Mouse (Mus musculus): Measurements from ENCODE around the gene Ralgds. TPM values are rescaled to one million over a fixed set of nuclear protein-coding genes. Genes with fewer than 3 reads are reported as not detected.

The Ralgds gene
- polyA plus RNA-seq, 1 experiment, result 5.2 TPM

DNA sequence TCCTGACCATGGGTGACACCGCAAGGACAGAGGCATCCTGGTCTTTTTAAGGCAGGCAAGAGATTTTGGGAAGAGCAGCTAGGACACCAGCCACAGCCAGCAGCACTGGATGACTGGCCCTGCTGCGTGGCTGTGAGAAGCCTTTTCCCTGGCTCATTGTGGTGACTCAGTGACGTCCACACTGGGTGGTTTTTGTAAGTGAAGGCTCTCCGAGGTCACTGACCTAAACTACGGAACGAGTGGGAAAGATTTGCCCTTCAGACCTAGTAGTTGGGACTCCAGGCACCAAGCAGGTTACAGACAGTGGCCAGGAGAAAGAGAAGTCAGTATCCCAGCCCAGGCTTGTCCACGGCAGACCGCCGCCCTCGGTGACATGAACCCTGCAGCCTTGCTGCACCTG lies 11.5 kb downstream of the Ralgds start:
- no peak overlapping the region for H3K4me3 ChIP-seq (replicated peaks; ENCODE audit: control insufficient read depth, low read depth, low read length)
- peaks cover 6% of the 10 kb centered on the region for H3K4me1 ChIP-seq (ENCODE audit: control insufficient read depth, insufficient read depth, low read length)
- no peak for TF ChIP-seq POLR2A (IDR thresholded peaks at IDR 0.05; ENCODE audit: borderline replicate concordance, control insufficient read depth, low read depth, low read length)
- TF ChIP-seq CTCF (IDR thresholded peaks at IDR 0.05; ENCODE audit: control insufficient read depth, insufficient read depth, low read length), result no peak
- no peak overlapping the region for H3K27ac ChIP-seq (ENCODE audit: control insufficient read depth, insufficient read depth, low read depth, low read length, poor library complexity)
- 77% methylated on average over 10 of the region's 10 CpGs for WGBS

DNA sequence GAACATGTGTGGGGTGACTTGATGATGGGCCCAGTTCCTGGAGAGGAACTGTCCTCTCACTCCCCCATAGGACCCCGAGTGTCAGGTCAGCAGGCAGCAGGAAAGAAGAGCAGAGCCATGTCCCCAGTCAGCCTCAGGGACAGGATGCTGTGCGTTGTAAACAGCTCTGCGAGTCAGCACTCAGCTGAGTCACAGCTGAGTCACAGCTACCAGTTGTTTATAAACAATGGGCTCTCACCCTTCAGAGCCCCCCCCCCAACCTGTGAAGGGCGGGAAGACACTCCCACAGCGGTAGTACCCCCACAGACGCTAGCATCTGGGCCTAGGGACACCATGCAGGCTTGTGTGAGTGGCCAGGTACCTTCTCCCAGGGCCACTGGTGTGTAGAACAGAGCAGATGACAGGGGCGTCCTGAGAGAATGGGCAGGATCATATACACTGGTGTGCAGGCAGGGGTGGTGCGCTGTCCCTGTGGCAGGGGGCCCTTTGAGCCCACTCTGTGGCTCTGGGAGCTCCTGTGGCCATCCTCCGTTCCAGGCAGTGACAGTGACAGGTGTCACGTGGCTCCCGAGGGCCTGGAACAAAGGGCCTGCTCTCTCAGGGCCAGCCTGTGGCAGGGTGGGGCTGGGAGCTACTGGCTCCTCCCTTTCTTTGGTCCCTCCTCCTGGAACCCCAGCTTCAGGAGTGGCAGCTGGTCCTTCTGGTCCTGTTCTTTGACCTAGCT lies 12.5 kb downstream of the Ralgds start:
- 24% methylated on average over 11 of the region's 11 CpGs for WGBS
- H3K27ac ChIP-seq (ENCODE audit: control insufficient read depth, insufficient read depth, low read depth, low read length, poor library complexity), result peak overlapping the region; percentile 68
- H3K4me3 ChIP-seq (replicated peaks; ENCODE audit: control insufficient read depth, low read depth, low read length), result no peak overlapping the region
- H3K4me1 ChIP-seq (ENCODE audit: control insufficient read depth, insufficient read depth, low read length), result peaks cover 6% of the 10 kb centered on the region
- TF ChIP-seq POLR2A (IDR thresholded peaks at IDR 0.05; ENCODE audit: borderline replicate concordance, control insufficient read depth, low read depth, low read length) (no peak), CTCF (IDR thresholded peaks at IDR 0.05; ENCODE audit: control insufficient read depth, insufficient read depth, low read length) (no peak)

DNA sequence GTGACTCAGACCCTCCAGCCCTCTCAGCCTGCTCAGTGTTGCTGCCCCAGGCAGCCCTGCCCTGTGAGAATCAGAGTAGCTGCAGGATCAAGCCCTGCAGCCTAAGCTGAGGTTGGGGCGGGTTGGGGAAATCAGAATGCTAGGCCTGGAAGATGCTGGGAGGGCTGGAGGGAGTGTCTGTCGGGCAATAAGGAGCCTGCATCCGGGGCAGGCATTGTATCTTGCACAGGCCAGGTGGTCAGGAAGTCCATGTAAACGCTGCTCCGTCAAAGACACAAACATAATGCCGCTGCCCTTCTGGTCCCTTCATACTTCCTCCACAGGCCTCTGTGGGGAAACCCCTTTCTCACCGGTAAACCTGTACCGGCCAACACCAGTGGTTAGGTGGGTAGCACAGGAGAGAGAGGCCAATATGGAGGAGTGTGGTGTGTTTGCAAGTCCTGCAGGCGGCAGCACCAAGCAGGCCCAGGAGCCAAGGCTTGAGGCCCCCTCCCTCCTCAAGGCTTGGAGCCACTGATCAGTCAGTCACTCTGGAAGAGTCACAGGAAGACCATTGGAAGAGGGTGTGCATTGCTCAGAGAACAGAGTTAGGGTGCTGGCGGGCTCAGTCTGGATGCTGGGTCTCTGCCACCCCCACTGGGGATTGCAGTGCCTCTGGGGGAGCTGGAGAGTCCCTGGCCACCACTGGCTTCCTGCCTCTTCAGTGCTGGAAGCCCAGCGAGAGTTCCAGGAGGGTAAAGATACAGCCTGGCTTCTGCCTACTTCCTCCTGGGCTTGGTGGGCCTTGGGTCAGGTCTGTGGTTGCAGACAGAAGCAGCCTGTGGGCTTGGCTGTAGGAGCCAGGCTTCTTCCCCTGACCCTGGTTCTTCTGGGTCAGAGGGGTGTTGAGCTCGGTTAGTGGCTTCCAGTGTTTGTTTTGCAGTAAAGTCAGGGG lies 13.3 kb downstream of the Ralgds start:
- H3K4me3 ChIP-seq (replicated peaks; ENCODE audit: control insufficient read depth, low read depth, low read length), result no peak overlapping the region
- peaks cover 6% of the 10 kb centered on the region for H3K4me1 ChIP-seq (ENCODE audit: control insufficient read depth, insufficient read depth, low read length)
- H3K27ac ChIP-seq (ENCODE audit: control insufficient read depth, insufficient read depth, low read depth, low read length, poor library complexity), result peak overlapping the region; percentile 68
- peak; percentile 25; the same call in 1 of the 2 replicates for TF ChIP-seq POLR2A (IDR thresholded peaks at IDR 0.05; ENCODE audit: borderline replicate concordance, control insufficient read depth, low read depth, low read length)
- TF ChIP-seq CTCF (IDR thresholded peaks at IDR 0.05; ENCODE audit: control insufficient read depth, insufficient read depth, low read length), result peak; percentile 41; the same call in 1 of the 2 replicates
- WGBS, result 8% methylated on average over 12 of the region's 12 CpGs

DNA sequence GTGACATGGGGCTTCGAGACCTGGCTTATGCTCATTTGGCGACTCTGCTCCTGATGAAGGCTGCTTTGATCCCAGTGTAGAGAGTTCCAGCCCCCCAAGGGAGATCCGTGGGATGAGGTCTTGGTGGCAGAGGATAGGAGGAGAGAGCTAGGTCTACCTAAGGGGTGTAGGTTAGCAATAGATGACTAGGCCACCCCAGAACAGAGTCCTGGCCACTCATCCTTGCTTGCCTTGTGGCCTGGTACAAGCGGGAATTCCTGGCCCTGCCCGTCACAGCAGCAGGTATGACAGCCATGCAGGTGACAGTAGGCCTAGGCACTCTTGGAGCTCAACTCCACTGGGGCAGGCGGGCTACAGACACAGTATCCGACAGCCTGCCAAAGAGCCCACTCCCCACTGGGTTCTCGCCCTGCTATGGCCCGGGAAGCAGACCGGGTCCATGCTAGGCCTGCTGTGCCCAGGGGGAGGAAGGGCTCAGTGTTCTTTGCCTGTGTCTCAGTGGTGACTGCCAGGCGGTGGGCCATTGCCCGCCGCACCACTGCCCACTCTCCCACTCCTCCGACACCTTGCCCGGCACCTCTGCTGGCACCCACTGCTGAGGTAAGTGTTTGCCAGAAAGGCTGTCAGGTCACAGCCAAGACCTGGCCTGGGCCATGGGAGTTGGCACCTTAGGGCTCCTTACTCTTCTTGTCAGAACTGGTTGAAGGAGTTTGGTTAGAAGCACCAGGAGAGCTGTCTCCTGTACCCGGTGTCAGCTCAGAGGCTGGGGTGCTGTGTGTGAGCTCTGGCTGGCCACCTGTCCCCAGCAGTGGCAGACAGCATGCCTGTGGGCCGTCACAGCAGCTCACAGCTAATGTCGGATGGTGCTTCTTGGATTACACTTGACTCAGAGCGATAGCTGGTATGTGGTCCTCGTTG lies 14.8 kb downstream of the Ralgds start:
- H3K4me3 ChIP-seq (replicated peaks; ENCODE audit: control insufficient read depth, low read depth, low read length), result no peak overlapping the region
- H3K4me1 ChIP-seq (ENCODE audit: control insufficient read depth, insufficient read depth, low read length), result peaks cover 6% of the 10 kb centered on the region
- WGBS, result 84% methylated on average over 20 of the region's 20 CpGs
- H3K27ac ChIP-seq (ENCODE audit: control insufficient read depth, insufficient read depth, low read depth, low read length, poor library complexity), result no peak overlapping the region
- TF ChIP-seq POLR2A (IDR thresholded peaks at IDR 0.05; ENCODE audit: borderline replicate concordance, control insufficient read depth, low read depth, low read length), result no peak

DNA sequence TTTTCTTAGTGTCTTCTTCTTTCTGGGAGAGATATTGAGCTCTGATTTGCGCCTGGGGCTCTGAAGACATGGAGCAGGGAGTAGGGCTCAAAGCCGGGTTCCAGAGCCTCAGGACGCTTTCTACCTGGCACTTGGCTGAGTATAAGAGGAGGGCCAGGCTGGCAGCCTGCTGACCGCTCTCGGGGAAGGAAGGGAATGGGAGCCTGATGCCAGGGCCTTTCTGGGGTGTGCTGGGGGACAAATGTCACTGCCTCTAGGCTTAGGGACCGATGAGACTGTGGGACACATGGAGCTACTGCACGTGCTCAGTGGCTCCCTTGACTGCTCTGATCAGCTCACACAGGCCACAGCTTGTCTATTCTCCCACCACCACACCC lies 15.4 kb downstream of the Ralgds start:
- TF ChIP-seq CTCF (IDR thresholded peaks at IDR 0.05; ENCODE audit: control insufficient read depth, insufficient read depth, low read length), result no peak
- no peak for TF ChIP-seq POLR2A (IDR thresholded peaks at IDR 0.05; ENCODE audit: borderline replicate concordance, control insufficient read depth, low read depth, low read length)
- H3K27ac ChIP-seq (ENCODE audit: control insufficient read depth, insufficient read depth, low read depth, low read length, poor library complexity), result no peak overlapping the region
- peaks cover 8% of the 10 kb centered on the region for H3K4me1 ChIP-seq (ENCODE audit: control insufficient read depth, insufficient read depth, low read length)
- 83% methylated on average over 7 of the region's 7 CpGs for WGBS
- H3K4me3 ChIP-seq (replicated peaks; ENCODE audit: control insufficient read depth, low read depth, low read length), result no peak overlapping the region

DNA sequence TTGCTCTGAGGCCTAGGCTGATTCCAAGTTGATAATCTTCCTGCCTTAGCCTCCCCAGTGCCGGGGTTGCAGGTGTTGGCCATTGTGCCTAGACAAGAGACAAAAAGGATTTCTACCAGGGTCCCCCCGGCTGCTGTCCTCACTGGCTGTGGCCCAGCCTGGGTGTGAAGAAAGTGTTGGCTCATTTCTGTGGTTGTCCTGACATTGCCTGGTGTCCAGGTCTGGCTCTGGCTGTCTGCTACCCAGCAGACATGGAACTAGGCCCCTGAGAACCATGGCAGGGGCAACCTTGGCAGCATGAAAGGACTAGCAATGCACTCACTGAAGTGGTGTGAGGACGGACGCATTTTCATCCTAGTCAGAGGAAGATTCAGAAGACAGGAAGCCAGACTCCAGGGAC lies 16.9 kb downstream of the Ralgds start:
- Histone ChIP-seq H3K4me3 (replicated peaks; ENCODE audit: control insufficient read depth, low read depth, low read length) (no peak overlapping the region), H3K27ac (ENCODE audit: control insufficient read depth, insufficient read depth, low read depth, low read length, poor library complexity) (no peak overlapping the region), H3K4me1 (ENCODE audit: control insufficient read depth, insufficient read depth, low read length) (peaks cover 7% of the 10 kb centered on the region)
- TF ChIP-seq CTCF (IDR thresholded peaks at IDR 0.05; ENCODE audit: control insufficient read depth, insufficient read depth, low read length) (no peak), POLR2A (IDR thresholded peaks at IDR 0.05; ENCODE audit: borderline replicate concordance, control insufficient read depth, low read depth, low read length) (no peak)
- 86% methylated on average over 4 of the region's 4 CpGs for WGBS

DNA sequence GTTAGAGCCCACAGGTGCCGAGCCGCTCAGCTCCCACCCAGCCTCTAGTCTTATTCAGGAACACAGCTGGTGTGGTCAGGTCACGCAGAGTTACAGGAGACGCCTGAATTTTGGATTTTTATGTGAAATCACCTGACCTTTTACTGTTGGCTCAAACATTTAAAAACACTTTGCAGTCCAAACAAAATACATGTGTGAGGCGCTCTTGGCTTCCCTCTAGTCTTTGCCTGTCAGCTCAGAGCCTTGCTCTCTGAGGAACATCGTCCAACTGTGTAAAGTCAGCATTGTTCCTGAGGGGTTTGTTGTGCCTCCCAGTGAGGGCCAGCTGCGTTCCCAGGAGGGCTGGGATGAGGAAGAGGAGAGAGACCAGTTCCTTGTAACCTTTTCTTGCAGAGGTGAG lies 17.4 kb downstream of the Ralgds start:
- peaks cover 7% of the 10 kb centered on the region for H3K4me1 ChIP-seq (ENCODE audit: control insufficient read depth, insufficient read depth, low read length)
- H3K4me3 ChIP-seq (replicated peaks; ENCODE audit: control insufficient read depth, low read depth, low read length), result no peak overlapping the region
- no peak overlapping the region for H3K27ac ChIP-seq (ENCODE audit: control insufficient read depth, insufficient read depth, low read depth, low read length, poor library complexity)
- TF ChIP-seq CTCF (IDR thresholded peaks at IDR 0.05; ENCODE audit: control insufficient read depth, insufficient read depth, low read length) (no peak), POLR2A (IDR thresholded peaks at IDR 0.05; ENCODE audit: borderline replicate concordance, control insufficient read depth, low read depth, low read length) (no peak)
- 79% methylated on average over 7 of the region's 7 CpGs for WGBS

Data from bone marrow, adult 2 months (tissue).